Mouse (Mus musculus): ENCODE results near the gene Slc4a11.

GRCm38 (mm10) chr2:130730746-130731145 is 33.4 kb upstream of the Slc4a11 start:
- TF ChIP-seq POLR2A (IDR thresholded peaks at IDR 0.05; ENCODE audit: low read depth, low read length) = no peak
- no peak for TF ChIP-seq CTCF (IDR thresholded peaks at IDR 0.05; ENCODE audit: extremely low read depth, insufficient read length, insufficient replicate concordance, low read depth, low read length)

Measured in small intestine, adult 2 months (tissue).